ENCODE assay signal across 27 mouse cellular contexts in genomic region chr12:75543346-75543745, GRCm38 (mm10). TPM values are rescaled to one million over a fixed set of nuclear protein-coding genes. Genes with fewer than 3 reads are reported as not detected.
DNase-seq lines count a peak whose midpoint lies in the region; ATAC-seq and TF ChIP-seq lines count a peak whose summit lies in the region.
"Had no signal": no experiment of that assay in that cellular context is flagged by ENCODE, and none has a peak within 500 bp of the region (broad histone marks: within the 10 kb centered on the region; RNA-seq: fewer than 3 reads in every experiment).

No protein-coding gene starts in this region.

- no peaks in the 10 kb centered on the region for H3K36me3 ChIP-seq in kidney, embryonic 16.5 days (ENCODE audit: insufficient read depth, low read length)
- H3K36me3 ChIP-seq: embryonic facial prominence, embryonic 13.5 days; heart, embryonic 12.5 days; heart, embryonic 15.5 days; intestine, embryonic 15.5 days had no signal

- DNase-seq in gastrocnemius, adult 2 months, result no peak
- DNase-seq in gastrocnemius, postnatal 25 days, result no peak
- DNase-seq in kidney, postnatal 14 days, result no peak
- no peak for DNase-seq in cerebellum, postnatal 25 days
- DNase-seq: adrenal gland, postnatal 10 days; adrenal gland, postnatal 36 days; B cell, adult 2 months; cerebellum, adult 18-20 months; cerebellum, adult 9-10 months; cerebellum, postnatal 14 days; forebrain, postnatal 0 days; gastrocnemius, postnatal 10 days; heart, adult 18-20 months; heart, postnatal 10 days; heart, postnatal 36 days; kidney, adult 11 months had no signal

- 59% methylated on average over 3 of the region's 3 CpGs for WGBS in kidney, embryonic 16.5 days

- H3K27me3 ChIP-seq in kidney, embryonic 16.5 days (ENCODE audit: insufficient read depth, low read length), result no peaks in the 10 kb centered on the region
- H3K27me3 ChIP-seq: CH12.LX; embryonic facial prominence, embryonic 13.5 days; heart, embryonic 12.5 days; heart, embryonic 15.5 days; intestine, embryonic 15.5 days; Patski had no signal

- H3K9me3 ChIP-seq in kidney, embryonic 16.5 days (ENCODE audit: low read length), result no peaks in the 10 kb centered on the region
- H3K9me3 ChIP-seq: embryonic facial prominence, embryonic 13.5 days; G1E; heart, embryonic 12.5 days; heart, embryonic 15.5 days; intestine, embryonic 15.5 days had no signal

- H3K9ac ChIP-seq in kidney, embryonic 16.5 days (replicated peaks; ENCODE audit: low read length), result no peak overlapping the region
- H3K9ac ChIP-seq: embryonic facial prominence, embryonic 13.5 days; forebrain, postnatal 0 days; heart, embryonic 12.5 days; heart, embryonic 15.5 days; intestine, embryonic 15.5 days had no signal

- no peak overlapping the region for H3K4me2 ChIP-seq in kidney, embryonic 16.5 days (replicated peaks; ENCODE audit: low read depth, low read length)
- H3K4me2 ChIP-seq: embryonic facial prominence, embryonic 13.5 days; heart, embryonic 12.5 days; heart, embryonic 15.5 days; intestine, embryonic 15.5 days had no signal

- intact Hi-C loops in gastrocnemius, adult 2 months (cut with DNase I), result no loop called here

- no peak for TF ChIP-seq POLR2A in embryonic fibroblast, embryonic 13.5 days (IDR thresholded peaks at IDR 0.05; ENCODE audit: low read depth, low read length)

- no peak overlapping the region for H3K4me3 ChIP-seq in gastrocnemius, adult 2 months
- no peak overlapping the region for H3K4me3 ChIP-seq in kidney, embryonic 16.5 days (ENCODE audit: low read length)
- H3K4me3 ChIP-seq in embryonic fibroblast, embryonic 13.5 days (ENCODE audit: insufficient read depth, low read length), result no peak overlapping the region
- H3K4me3 ChIP-seq: embryonic facial prominence, embryonic 13.5 days; heart, embryonic 12.5 days; heart, embryonic 15.5 days; intestine, embryonic 15.5 days had no signal

- 0 out of 2 replicates have a peak overlapping the region, but pooled peaks have one; percentile 1 for H3K27ac ChIP-seq in gastrocnemius, adult 2 months
- H3K27ac ChIP-seq in kidney, embryonic 16.5 days (ENCODE audit: low read length), result no peak overlapping the region
- H3K27ac ChIP-seq in embryonic fibroblast, embryonic 13.5 days (ENCODE audit: insufficient read depth, low read length), result peak overlapping the region; percentile 7; the same call in 1 of the 2 replicates
- H3K27ac ChIP-seq: embryonic facial prominence, embryonic 13.5 days; heart, embryonic 15.5 days; intestine, embryonic 15.5 days had no signal

- no peak for TF ChIP-seq CTCF in gastrocnemius, adult 2 months (IDR thresholded peaks at IDR 0.05)
- no peak for TF ChIP-seq CTCF in embryonic fibroblast, embryonic 13.5 days (IDR thresholded peaks at IDR 0.05; ENCODE audit: borderline replicate concordance, insufficient read depth, low read length)

- peaks cover 16% of the 10 kb centered on the region; the same call in 1 of the 2 replicates for H3K4me1 ChIP-seq in kidney, embryonic 16.5 days (ENCODE audit: insufficient read depth, low read length)
- peaks cover 7% of the 10 kb centered on the region for H3K4me1 ChIP-seq in embryonic fibroblast, embryonic 13.5 days (ENCODE audit: control insufficient read depth, insufficient read depth, low read length)
- H3K4me1 ChIP-seq: intestine, embryonic 15.5 days had no signal

- ATAC-seq in kidney, embryonic 16.5 days (ENCODE audit: low FRiP score, low TSS enrichment), result peak; percentile 51; the same call in 1 of the 2 replicates
- ATAC-seq: forebrain, embryonic 14.5 days; forebrain, postnatal 0 days; hindbrain, embryonic 16.5 days; intestine, embryonic 15.5 days; Patski had no signal

RNA-seq across cellular contexts. Expression of gene Ppp2r5e, which starts 52.7 kb away (rescaled TPM):
- total RNA-seq in gastrocnemius, adult 2 months (2021), result 10 to 100 TPM; 32.2 to 34.3 TPM
- 10 to 100 TPM; 25.3 to 26.7 TPM for total RNA-seq in gastrocnemius, postnatal 25 days (2021)
- polyA plus RNA-seq in kidney, embryonic 16.5 days (2015; fragmentation: Nextera tagmentation; extraction: Ambion mirVana), result 10.1 and 11.8 TPM in 2 replicates
- polyA plus RNA-seq in embryonic fibroblast, embryonic 13.5 days (2011; ENCODE audit: insufficient read length, low read depth, missing spikeins), result 37.9 and 43.2 TPM in 2 replicates
